Mouse (Mus musculus): ENCODE data around the gene Chmp3.

DNA sequence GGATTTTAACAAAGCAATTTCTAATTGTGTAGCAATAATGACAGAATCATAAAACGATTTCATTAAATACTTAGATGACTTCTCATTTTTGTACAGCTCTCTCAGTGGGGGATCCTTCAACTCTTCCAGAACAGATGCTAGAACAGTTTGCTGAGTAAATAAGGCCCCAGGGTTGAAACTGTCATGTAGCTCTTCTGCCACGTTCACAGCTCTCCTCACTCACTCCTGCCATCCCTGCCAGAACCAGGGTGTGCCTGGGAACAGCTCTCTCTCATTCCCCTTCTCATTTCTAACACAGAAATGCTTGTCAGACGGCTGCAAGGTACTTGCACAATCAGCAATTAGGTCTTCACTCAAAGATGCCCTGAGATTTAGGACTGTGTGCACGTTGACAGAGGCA, 40.6 kb upstream of the Chmp3 start:
- no peak for TF ChIP-seq CTCF (IDR thresholded peaks at IDR 0.05)
- no peak for TF ChIP-seq POLR2A (IDR thresholded peaks at IDR 0.05; ENCODE audit: insufficient read depth, low read depth, low read length)
- no peak for TF ChIP-seq EP300 (IDR thresholded peaks at IDR 0.05; ENCODE audit: insufficient read depth, low read depth, low read length)
